Mouse (Mus musculus) testis, adult 2 months (tissue): Measurements from ENCODE around the gene Ndufa12. TPM values are rescaled to one million over a fixed set of nuclear protein-coding genes. Genes with fewer than 3 reads are reported as not detected.

Experiments
- H3K27ac ChIP-seq: fragments of 200-500 bp; 2 replicates; pipeline ENCODE4 v1.5.1; 2012; ENCODE audit warnings: low read depth, low read length; ENCODE audit not compliant: control insufficient read depth, insufficient read depth
- H3K27me3 ChIP-seq: fragments of 200-500 bp; 2 replicates; pipeline ENCODE4 v1.6.1; 2012; ENCODE audit warnings: mild to moderate bottlenecking, low read length, moderate library complexity; ENCODE audit not compliant: control insufficient read depth, insufficient read depth
- H3K36me3 ChIP-seq: fragments of 200-500 bp; 2 replicates; pipeline ENCODE4 v1.6.1; 2012; ENCODE audit warnings: mild to moderate bottlenecking, low read length; ENCODE audit not compliant: control insufficient read depth, insufficient read depth
- H3K4me1 ChIP-seq: fragments of 200-500 bp; 2 replicates; pipeline ENCODE4 v1.6.1; 2012; ENCODE audit warnings: low read length; ENCODE audit not compliant: control insufficient read depth, insufficient read depth
- H3K4me3 ChIP-seq: fragments of 200-500 bp; 2 replicates; pipeline ENCODE4 v1.5.1; 2012; ENCODE audit warnings: low read depth, mild to moderate bottlenecking, low read length, moderate library complexity, mixed read lengths; ENCODE audit not compliant: control insufficient read depth
- CTCF ChIP-seq: fragments of 200-500 bp; IDR thresholded peaks from 2 replicates; pipeline ENCODE4 v1.5.1; 2012; ENCODE audit warnings: low read depth, mild to moderate bottlenecking, inconsistent platforms, low read length, moderate library complexity; ENCODE audit not compliant: control insufficient read depth, insufficient read depth, insufficient replicate concordance
- POLR2A ChIP-seq: fragments of 200-500 bp; IDR thresholded peaks from 2 replicates; pipeline ENCODE4 v1.6.1; 2012; ENCODE audit warnings: low read depth, mild to moderate bottlenecking, inconsistent platforms, low read length, moderate library complexity; ENCODE audit not compliant: control insufficient read depth
- polyA plus RNA-seq: library from polyadenylated mRNA; depleted of rRNA; stranded (reverse); fragments of >200 nt; gene quantifications from 2 replicates; pipeline ENCODE4 v1.2.3, GENCODE M21; 2012

The Ndufa12 gene
- polyA plus RNA-seq, 1 experiment, result 218 TPM

DNA sequence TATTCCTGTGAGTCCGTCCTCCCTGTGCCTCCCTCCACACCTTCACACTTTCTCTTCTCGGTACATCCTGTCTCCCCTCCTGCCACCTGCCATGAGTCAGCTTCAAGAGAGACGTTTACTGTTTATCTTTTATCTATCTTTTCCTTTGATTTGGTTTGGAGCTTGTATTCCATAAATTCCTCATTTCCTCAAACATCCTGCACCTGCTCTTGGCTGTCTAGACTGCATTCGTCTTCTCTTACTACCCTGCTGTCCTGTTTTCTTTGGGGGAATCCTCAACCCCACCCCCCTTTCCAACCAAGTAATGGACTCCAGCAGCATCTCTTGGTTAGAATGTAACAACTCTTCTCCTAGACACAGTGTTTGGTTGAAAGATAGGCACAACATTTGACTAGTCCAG lies 36.7 kb downstream of the Ndufa12 start:
- no peak for TF ChIP-seq CTCF
- no peak for TF ChIP-seq POLR2A
- Histone ChIP-seq H3K36me3 (no peaks in the 10 kb centered on the region), H3K27me3 (no peaks in the 10 kb centered on the region), H3K4me3 (no peak overlapping the region), H3K4me1 (peaks cover 7% of the 10 kb centered on the region), H3K27ac (no peak overlapping the region)

- H3K27me3 ChIP-seq, result no peaks in the 10 kb centered on the region
- TF ChIP-seq CTCF (no peak), POLR2A (no peak)
- H3K36me3 ChIP-seq, result no peaks in the 10 kb centered on the region
- H3K4me1 ChIP-seq, result no peaks in the 10 kb centered on the region
- H3K27ac ChIP-seq, result no peak overlapping the region
- no peak overlapping the region for H3K4me3 ChIP-seq
These were observed 42.8 kb downstream of the Ndufa12 start for GRCm38 (mm10) chr10:94241346-94241745.

GRCm38 (mm10) chr10:94247748-94248349 lies 49.3 kb downstream of the Ndufa12 start:
- Histone ChIP-seq H3K4me3 (no peak overlapping the region), H3K27ac (no peak overlapping the region), H3K36me3 (no peaks in the 10 kb centered on the region), H3K4me1 (peaks cover 4% of the 10 kb centered on the region), H3K27me3 (no peaks in the 10 kb centered on the region)
- TF ChIP-seq CTCF (no peak), POLR2A (no peak)

GRCm38 (mm10) chr10:94249575-94250456 lies 51.3 kb downstream of the Ndufa12 start:
- H3K27ac ChIP-seq, result no peak overlapping the region
- TF ChIP-seq POLR2A (no peak), CTCF (no peak)
- no peaks in the 10 kb centered on the region for H3K27me3 ChIP-seq
- peaks cover 7% of the 10 kb centered on the region for H3K4me1 ChIP-seq
- no peaks in the 10 kb centered on the region for H3K36me3 ChIP-seq
- H3K4me3 ChIP-seq, result no peak overlapping the region

DNA sequence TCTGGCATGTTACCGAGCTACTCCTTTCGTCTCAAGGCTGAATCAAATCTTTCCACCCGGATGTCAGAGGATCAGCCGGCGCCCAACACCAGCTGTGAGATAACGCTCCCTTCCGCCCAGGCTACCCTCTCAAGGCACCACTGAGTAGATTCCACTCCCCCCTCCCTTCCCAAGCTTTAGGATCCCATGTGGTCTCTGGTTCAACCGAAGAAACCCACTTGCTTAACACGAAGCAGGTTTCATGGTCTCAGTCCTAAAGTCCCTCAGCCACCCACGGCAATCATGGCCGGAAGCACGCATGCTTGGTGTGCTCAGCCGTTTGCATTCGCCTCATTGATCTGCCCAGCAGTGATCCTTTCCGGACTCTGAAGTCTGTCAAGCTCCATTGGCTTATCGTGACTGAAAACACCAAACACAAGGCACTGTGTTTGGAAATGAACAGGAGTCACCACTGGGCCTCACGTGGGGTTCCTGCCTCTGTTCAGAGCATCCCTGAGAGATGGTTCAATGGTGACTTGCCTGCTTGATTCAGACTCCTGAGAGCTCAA lies 54.8 kb downstream of the Ndufa12 start:
- Histone ChIP-seq H3K4me3 (no peak overlapping the region; the same call in 1 of the 2 replicates), H3K27me3 (no peaks in the 10 kb centered on the region), H3K27ac (no peak overlapping the region), H3K4me1 (peaks cover 7% of the 10 kb centered on the region), H3K36me3 (no peaks in the 10 kb centered on the region)
- TF ChIP-seq POLR2A, result no peak
- TF ChIP-seq CTCF, result no peak

DNA sequence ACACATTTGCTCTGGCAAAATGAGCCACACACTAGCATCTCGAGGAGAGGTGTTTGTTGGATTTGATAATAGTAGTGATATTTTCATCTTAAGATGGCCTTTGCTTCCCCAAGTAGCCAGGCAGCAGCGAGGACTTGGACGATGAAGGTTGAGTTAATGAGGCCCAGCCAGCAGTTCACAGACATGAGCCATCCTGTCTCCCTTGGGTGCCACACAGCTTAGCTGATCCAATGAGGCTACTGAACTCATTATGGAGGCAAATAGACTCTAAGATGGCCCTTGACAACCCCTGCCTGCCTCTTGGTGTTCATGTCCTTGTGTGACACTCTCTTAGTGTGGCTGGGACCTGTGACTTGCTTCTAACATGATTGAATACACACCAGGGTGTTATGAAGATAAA lies 56.2 kb downstream of the Ndufa12 start:
- Histone ChIP-seq H3K36me3 (no peaks in the 10 kb centered on the region), H3K27ac (no peak overlapping the region), H3K27me3 (no peaks in the 10 kb centered on the region), H3K4me1 (peaks cover 7% of the 10 kb centered on the region), H3K4me3 (no peak overlapping the region)
- TF ChIP-seq POLR2A (no peak), CTCF (no peak)

GRCm38 (mm10) chr10:94255744-94256143 lies 57.2 kb downstream of the Ndufa12 start:
- H3K36me3 ChIP-seq, result no peaks in the 10 kb centered on the region
- TF ChIP-seq CTCF (no peak), POLR2A (no peak)
- H3K27me3 ChIP-seq, result no peaks in the 10 kb centered on the region
- H3K4me3 ChIP-seq, result no peak overlapping the region
- H3K4me1 ChIP-seq, result peaks cover 3% of the 10 kb centered on the region
- no peak overlapping the region for H3K27ac ChIP-seq
